Mouse (Mus musculus): ENCODE results near the gene Camsap2.
A peak's percentile ranks its signal among the peaks of the same experiment; 100 is the strongest.

The Camsap2 gene

DNA sequence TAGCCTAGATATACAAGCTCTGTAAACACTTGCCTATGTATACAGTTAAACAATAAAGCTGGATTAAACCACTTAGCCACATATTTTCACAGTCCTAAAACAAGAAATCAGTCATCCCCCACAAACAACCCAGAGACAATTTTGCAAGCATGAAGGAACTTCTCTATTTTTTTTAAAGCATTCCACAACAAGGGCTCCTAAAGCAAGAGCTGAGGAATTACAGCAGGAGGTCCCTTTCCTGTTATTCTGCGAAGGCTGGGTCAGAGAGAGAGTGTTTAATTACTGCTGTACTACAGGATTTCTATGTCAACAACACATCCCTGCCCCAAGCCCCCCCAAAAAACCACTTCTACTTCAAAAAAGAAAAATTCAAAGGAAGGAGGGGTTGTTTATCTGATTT, 1.6 kb downstream of the Camsap2 start:
- no peak for DNase-seq (ENCODE audit: low spot score in 2 of 2)

DNA sequence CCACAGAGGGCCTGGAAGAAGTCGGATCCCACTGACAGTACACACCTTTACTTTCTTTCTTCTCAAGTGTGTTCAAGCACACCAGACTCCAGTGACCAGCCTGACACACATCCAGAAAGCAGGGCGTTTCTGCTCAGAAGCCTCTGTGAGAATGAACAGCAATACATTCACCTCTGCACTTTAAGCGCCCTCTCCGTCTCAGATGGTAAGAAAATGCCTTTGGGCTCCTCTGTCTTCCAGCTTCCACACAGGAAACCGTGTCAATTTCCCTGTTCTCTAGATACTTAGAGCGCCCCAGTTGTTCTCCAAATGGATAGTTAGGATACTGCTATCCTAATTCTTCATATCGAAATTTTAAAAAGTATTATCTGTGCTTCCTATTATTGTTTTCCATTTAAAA, 2.2 kb downstream of the Camsap2 start:
- no peak for DNase-seq (ENCODE audit: low spot score in 2 of 2)

GRCm38 (mm10) chr1:136340541-136340940, 5.4 kb downstream of the Camsap2 start:
- DNase-seq (ENCODE audit: low spot score in 2 of 2), result no peak

GRCm38 (mm10) chr1:136334743-136335142, 11.2 kb downstream of the Camsap2 start:
- no peak for DNase-seq (ENCODE audit: low spot score in 2 of 2)

DNA sequence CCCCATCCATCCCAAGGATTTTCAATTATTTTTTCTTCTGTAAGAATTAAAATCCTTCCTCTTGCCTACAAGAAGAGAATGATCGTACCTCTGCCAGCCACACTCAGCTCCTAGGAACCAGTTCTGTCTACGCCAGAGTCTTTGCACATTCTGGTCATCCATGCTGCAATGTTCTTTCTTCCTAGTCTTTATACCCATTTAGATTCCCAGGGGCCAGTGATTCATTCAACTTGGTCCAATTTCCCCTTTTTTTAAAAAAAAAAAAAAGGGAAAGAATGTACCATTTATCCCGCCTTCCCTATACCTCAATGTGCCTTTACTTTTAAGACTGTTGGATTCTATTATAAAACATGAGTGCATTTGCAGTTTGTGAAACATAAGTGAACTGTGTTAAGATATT, 12.4 kb downstream of the Camsap2 start:
- DNase-seq (ENCODE audit: low spot score in 2 of 2), result no peak

- DNase-seq (ENCODE audit: low spot score in 2 of 2), result no peak
Observed at GRCm38 (mm10) chr1:136333071-136333470, 12.8 kb downstream of the Camsap2 start.

- no peak for DNase-seq (ENCODE audit: low spot score in 2 of 2)
Observed at GRCm38 (mm10) chr1:136331836-136332235, 14.1 kb downstream of the Camsap2 start.

DNA sequence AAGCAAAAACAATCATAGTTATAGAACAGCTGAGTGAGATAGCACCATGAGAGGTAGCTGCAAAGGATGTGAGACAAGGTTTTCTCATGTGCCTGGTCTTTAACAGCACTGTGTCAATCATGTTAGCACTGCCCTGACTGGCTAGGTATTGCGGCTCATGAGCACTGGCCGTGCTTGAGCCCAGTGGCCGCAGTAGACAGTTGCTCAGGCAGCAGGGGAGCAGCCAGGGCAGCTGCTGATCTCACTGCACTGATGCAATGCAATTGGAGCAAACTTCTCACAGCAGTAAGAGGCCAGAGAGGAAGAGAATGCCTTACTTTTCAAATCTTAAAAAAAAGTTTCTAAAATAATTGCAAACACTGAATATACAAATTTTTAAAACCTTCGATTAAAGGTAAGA, 16.5 kb downstream of the Camsap2 start:
- DNase-seq (ENCODE audit: low spot score in 2 of 2), result no peak

- no peak for DNase-seq (ENCODE audit: low spot score in 2 of 2)
Observed at GRCm38 (mm10) chr1:136328640-136329039, 17.3 kb downstream of the Camsap2 start.

- DNase-seq (ENCODE audit: low spot score in 2 of 2), result no peak
Observed at GRCm38 (mm10) chr1:136327638-136328037, 18.3 kb downstream of the Camsap2 start.

DNA sequence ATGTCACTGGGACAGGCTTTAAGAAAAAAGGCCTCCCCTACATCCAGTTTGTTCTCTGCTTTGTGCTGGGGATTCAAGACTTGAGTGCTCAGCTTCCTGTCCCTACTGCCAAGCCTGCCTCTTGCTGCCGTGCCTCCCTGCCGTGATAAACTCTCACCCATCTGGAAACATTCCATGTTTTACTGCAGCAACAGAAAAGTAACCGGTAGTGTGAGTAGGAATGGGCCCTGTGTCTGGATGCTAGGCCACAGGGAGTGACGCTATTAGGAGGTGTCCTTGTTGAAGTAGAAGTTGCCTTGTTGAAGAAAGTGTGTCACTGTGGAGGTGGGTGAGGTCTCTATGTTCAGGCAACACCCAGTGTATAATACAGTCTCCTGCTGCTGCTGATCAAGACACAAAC, 20.0 kb downstream of the Camsap2 start:
- DNase-seq (ENCODE audit: low spot score in 2 of 2), result no peak

GRCm38 (mm10) chr1:136322331-136322730, 23.6 kb downstream of the Camsap2 start:
- DNase-seq (ENCODE audit: low spot score in 2 of 2), result no peak

DNA sequence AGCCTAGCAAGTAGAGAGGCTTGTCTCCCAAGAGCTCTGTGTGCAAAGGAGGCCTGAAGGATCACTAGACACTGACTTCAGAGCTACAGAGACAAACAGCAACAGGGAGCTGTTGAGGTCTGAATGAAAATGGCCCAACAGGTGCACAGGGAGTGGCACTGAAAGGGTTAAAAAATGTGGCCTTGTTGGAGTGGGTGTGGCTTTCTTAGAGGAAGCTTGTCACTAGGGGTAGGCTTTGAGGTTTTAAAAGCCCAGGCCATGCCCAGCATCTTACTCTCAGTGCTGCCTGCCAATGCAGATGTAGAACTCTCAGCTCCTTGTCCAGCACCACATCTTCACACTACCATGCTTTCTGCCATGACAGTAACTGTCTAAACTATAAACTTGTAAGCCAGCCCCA, 29.6 kb downstream of the Camsap2 start:
- no peak for DNase-seq (ENCODE audit: low spot score in 2 of 2)

GRCm38 (mm10) chr1:136309193-136309592, 36.7 kb downstream of the Camsap2 start:
- no peak for DNase-seq (ENCODE audit: low spot score in 2 of 2)

DNA sequence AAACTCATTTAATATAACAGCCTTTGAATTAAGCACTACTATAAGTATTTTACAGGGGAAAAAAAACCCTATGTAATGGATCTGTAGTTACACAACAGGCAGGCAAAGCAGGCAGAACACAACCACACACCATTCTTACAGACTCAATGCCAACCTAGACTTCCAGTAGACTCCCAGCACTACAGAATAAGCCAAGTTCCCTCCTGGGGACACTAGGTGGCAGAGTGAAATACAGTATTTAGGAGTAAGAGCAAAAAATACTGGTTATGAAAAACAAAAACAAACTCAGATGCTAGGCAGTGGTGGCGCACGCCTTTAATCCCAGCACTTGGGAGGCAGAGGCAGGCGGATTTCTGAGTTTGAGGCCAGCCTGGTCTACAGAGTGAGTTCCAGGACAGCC, 39.5 kb downstream of the Camsap2 start:
- peak in 1 of 2 experiments; percentile 11 for DNase-seq (ENCODE audit: low spot score in 2 of 2)

- no peak for DNase-seq (ENCODE audit: low spot score in 2 of 2)
Observed at GRCm38 (mm10) chr1:136293961-136294360, 51.9 kb downstream of the Camsap2 start.

GRCm38 (mm10) chr1:136289803-136290202, 56.1 kb downstream of the Camsap2 start:
- DNase-seq (ENCODE audit: low spot score in 2 of 2), result no peak

GRCm38 (mm10) chr1:136277366-136277765, 68.5 kb downstream of the Camsap2 start:
- no peak for DNase-seq (ENCODE audit: low spot score in 2 of 2)

DNA sequence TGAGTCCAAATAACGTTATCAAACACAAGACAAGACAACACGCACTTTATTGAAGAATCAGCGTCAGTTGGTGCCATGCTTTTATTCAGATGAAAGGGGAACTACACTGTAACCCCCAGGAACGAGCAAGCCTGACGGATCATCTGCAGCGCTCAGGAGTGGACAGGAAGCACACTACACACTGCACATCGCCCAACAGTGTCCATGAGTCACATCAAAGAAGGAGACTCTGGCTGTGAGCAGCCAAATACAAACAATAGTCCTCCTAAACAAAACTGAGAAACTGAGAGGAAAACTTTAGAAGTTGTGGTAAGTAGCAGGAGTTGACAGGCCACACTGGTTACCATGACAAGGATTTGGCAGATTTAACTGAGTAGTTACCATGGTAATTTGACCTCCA, 77.7 kb downstream of the Camsap2 start:
- DNase-seq (ENCODE audit: low spot score in 2 of 2), result no peak

- DNase-seq (ENCODE audit: low spot score in 2 of 2), result no peak
Observed at GRCm38 (mm10) chr1:136266127-136266526, 79.8 kb downstream of the Camsap2 start.

DNA sequence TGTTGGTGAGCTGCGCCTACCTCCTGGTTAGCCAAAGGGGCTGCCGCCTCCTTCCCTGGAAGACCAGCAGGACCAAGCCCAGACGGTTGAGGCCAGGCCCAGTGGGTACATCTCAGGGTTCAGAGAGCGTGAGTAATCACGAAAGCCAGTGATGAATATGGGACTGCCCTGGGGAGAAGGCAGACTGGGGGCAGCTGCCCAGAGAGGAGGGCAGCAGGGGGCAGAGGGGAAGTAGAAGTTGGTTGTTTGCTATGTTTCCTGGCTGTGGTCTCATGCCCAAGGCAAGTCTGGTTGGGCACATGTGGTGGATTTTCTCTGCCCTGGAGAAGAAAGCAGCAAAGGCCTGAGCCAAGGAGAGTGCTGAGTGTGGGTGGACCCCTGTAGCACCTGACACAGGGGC, 82.5 kb downstream of the Camsap2 start:
- no peak for DNase-seq (ENCODE audit: low spot score in 2 of 2)

DNA sequence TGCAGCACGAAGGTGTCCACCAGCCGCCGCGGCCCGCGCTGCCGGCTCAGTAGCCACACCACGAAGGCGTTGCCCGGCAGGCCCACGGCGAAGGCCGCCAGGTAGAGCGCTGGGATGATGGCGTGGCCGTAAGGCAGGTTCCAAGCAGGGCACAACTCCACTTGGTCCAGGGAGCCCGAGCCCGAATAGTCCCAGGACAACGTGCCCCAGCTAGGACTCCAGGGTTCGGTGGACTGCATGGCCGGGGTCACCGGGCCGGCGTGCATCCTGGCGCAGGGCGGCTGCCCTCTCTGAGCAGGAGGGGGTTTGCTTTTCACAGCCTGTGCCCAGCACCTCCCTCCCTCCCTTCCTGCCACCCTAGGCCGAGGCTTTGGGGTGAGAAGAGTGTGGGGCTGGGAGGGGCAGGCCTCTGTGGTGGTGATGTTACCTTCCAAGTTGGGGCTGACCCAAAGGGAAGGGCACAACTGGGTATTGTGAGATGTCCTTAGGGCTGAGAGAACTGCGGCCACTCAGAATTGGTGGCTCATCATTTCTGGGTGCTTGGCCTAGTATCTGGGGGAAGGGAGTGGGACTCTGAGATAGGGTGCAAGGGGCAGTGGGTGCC, 85.2 kb downstream of the Camsap2 start, which contains the start of gene Gpr25:
Gpr25 (minus strand) TSS at position 239 of the 604 bp plus-strand sequence.
- DNase-seq (ENCODE audit: low spot score in 2 of 2), result peak; percentile 21 to 38

GRCm38 (mm10) chr1:136259893-136260634, 85.8 kb downstream of the Camsap2 start:
- peak; percentile 7 to 15 for DNase-seq (ENCODE audit: low spot score in 2 of 2)

DNA sequence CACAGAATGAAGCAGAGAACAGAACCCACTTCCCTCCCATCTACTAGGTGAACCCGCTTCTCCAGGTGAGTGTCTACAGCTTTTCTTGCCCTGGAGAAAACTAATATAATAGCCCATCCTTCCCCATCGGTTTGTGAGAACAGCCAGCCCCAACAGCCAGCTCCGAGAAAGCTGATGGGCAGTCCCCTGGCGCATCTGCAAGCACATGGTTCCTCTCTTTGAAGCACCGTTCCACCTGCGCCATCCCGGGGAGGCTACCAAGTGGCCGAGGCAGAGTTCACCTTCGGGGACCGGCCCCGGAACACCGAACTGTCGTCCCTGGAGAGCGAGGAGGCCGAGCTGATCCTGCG, 86.4 kb downstream of the Camsap2 start:
- no peak for DNase-seq (ENCODE audit: low spot score in 2 of 2)

Data from natural killer cell, adult 2 months (primary cell).